Mouse (Mus musculus) hindbrain, embryonic 10.5 days (tissue): Measurements from ENCODE around the gene Acvr2b. TPM values are rescaled to one million over a fixed set of nuclear protein-coding genes. Genes with fewer than 3 reads are reported as not detected.

Source experiments
- DNase-seq: peaks from one replicate; pipeline ENCODE4 v3.0.0-alpha.2; 2017; ENCODE audit warnings: low spot score
- H3K27ac ChIP-seq: fragments of 300-500 bp; sonication (generic); 2 replicates; pipeline ENCODE4 v1.5.1; 2016; ENCODE audit warnings: mild to moderate bottlenecking, moderate library complexity
- H3K27me3 ChIP-seq: fragments of 300-500 bp; sonication (generic); 2 replicates; pipeline ENCODE4 v1.6.1; 2016; ENCODE audit warnings: mild to moderate bottlenecking; ENCODE audit not compliant: poor library complexity, insufficient read depth, severe bottlenecking
- H3K36me3 ChIP-seq: fragments of 300-500 bp; sonication (generic); 2 replicates; pipeline ENCODE4 v1.6.1; 2016; ENCODE audit warnings: mild to moderate bottlenecking, moderate library complexity
- H3K4me1 ChIP-seq: fragments of 300-500 bp; sonication (generic); replicated peaks from 2 replicates; pipeline ENCODE4 v1.6.1; 2016; ENCODE audit warnings: mild to moderate bottlenecking
- H3K4me3 ChIP-seq: fragments of 300-500 bp; sonication (generic); 2 replicates; pipeline ENCODE4 v1.5.1; 2016; ENCODE audit warnings: mild to moderate bottlenecking, moderate library complexity
- H3K9me3 ChIP-seq: fragments of 300-500 bp; sonication (generic); 2 replicates; pipeline ENCODE4 v1.6.1; 2016; ENCODE audit warnings: mild to moderate bottlenecking, moderate library complexity
- WGBS: fragments of 180-500 bp; shearing (Covaris S2); methylation state at CpG from one replicate; pipeline ENCODE4 v1.1.7; 2016; 5-methylcytosine and 5-hydroxymethylcytosine counted together
- polyA plus RNA-seq: library from polyadenylated mRNA; unstranded; fragments of >200 nt; fragmentation: Nextera tagmentation; extraction: Ambion mirVana; gene quantifications from 2 replicates; pipeline ENCODE4 v1.2.1, GENCODE M21; 2016

The Acvr2b gene
- polyA plus RNA-seq, 1 experiment from 2014 or later = 80.3 TPM

GRCm38 (mm10) chr9:119465056-119465455 lies 63.1 kb downstream of the Acvr2b start:
- 85% methylated on average over 6 of the region's 6 CpGs for WGBS
- H3K36me3 ChIP-seq = peaks cover 98% of the 10 kb centered on the region

GRCm38 (mm10) chr9:119465595-119465994 lies 63.7 kb downstream of the Acvr2b start:
- Histone ChIP-seq H3K27ac (no peak overlapping the region), H3K4me1 (peaks cover 14% of the 10 kb centered on the region; the same call in 1 of the 2 replicates), H3K9me3 (no peaks in the 10 kb centered on the region), H3K4me3 (no peak overlapping the region), H3K36me3 (peaks cover 97% of the 10 kb centered on the region), H3K27me3 (no peaks in the 10 kb centered on the region)
- WGBS = 60% methylated on average over 7 of the region's 7 CpGs
- peak; percentile 39 for DNase-seq

More at GRCm38 (mm10) chr9:119465056-119465455, 63.1 kb downstream of the Acvr2b start:
- H3K27ac ChIP-seq = no peak overlapping the region
- H3K9me3 ChIP-seq = no peaks in the 10 kb centered on the region
- no peak overlapping the region for H3K4me3 ChIP-seq
- DNase-seq = no peak
- peaks cover 14% of the 10 kb centered on the region; the same call in 1 of the 2 replicates for H3K4me1 ChIP-seq
- H3K27me3 ChIP-seq = no peaks in the 10 kb centered on the region

- Histone ChIP-seq H3K27ac (no peak overlapping the region), H3K9me3 (no peaks in the 10 kb centered on the region), H3K27me3 (no peaks in the 10 kb centered on the region), H3K4me1 (peaks cover 33% of the 10 kb centered on the region), H3K36me3 (peaks cover 59% of the 10 kb centered on the region), H3K4me3 (no peak overlapping the region)
- no peak for DNase-seq
- WGBS = 90% methylated on average over 8 of the region's 8 CpGs
Observed at GRCm38 (mm10) chr9:119469691-119470353, 67.9 kb downstream of the Acvr2b start.

GRCm38 (mm10) chr9:119472412-119472918 lies 70.5 kb downstream of the Acvr2b start:
- H3K27ac ChIP-seq = no peak overlapping the region
- peaks cover 39% of the 10 kb centered on the region for H3K4me1 ChIP-seq
- H3K9me3 ChIP-seq = no peaks in the 10 kb centered on the region
- DNase-seq = no peak
- no peak overlapping the region for H3K4me3 ChIP-seq
- peaks cover 2% of the 10 kb centered on the region; the same call in 1 of the 2 replicates for H3K27me3 ChIP-seq
- peaks cover 33% of the 10 kb centered on the region for H3K36me3 ChIP-seq
- 76% methylated on average over 11 of the region's 11 CpGs for WGBS

- Histone ChIP-seq H3K4me3 (no peak overlapping the region), H3K36me3 (peaks cover 27% of the 10 kb centered on the region), H3K4me1 (peaks cover 43% of the 10 kb centered on the region), H3K27me3 (peaks cover 2% of the 10 kb centered on the region; the same call in 1 of the 2 replicates), H3K27ac (no peak overlapping the region), H3K9me3 (no peaks in the 10 kb centered on the region)
- DNase-seq = no peak
- 94% methylated on average over 1 of the region's 1 CpGs for WGBS
Observed at GRCm38 (mm10) chr9:119473011-119473410, 71.1 kb downstream of the Acvr2b start.

GRCm38 (mm10) chr9:119473608-119474164 lies 71.8 kb downstream of the Acvr2b start:
- 86% methylated on average over 9 of the region's 9 CpGs for WGBS
- no peak for DNase-seq
- Histone ChIP-seq H3K36me3 (peaks cover 20% of the 10 kb centered on the region), H3K27me3 (peaks cover 5% of the 10 kb centered on the region; the same call in 1 of the 2 replicates), H3K4me1 (peaks cover 50% of the 10 kb centered on the region), H3K9me3 (no peaks in the 10 kb centered on the region), H3K4me3 (no peak overlapping the region), H3K27ac (no peak overlapping the region)

- WGBS = 56% methylated on average over 15 of the region's 15 CpGs
- H3K27me3 ChIP-seq = peaks cover 5% of the 10 kb centered on the region; the same call in 1 of the 2 replicates
- H3K36me3 ChIP-seq = peaks cover 8% of the 10 kb centered on the region
- H3K9me3 ChIP-seq = no peaks in the 10 kb centered on the region
- peaks cover 53% of the 10 kb centered on the region for H3K4me1 ChIP-seq
- H3K27ac ChIP-seq = peak overlapping the region; percentile 45; the same call in 1 of the 2 replicates
- no peak overlapping the region for H3K4me3 ChIP-seq
- peak; percentile 24 for DNase-seq
Observed at GRCm38 (mm10) chr9:119474717-119475611, 73.0 kb downstream of the Acvr2b start.

- 68% methylated on average over 6 of the region's 6 CpGs for WGBS
- no peaks in the 10 kb centered on the region for H3K9me3 ChIP-seq
- no peak overlapping the region for H3K4me3 ChIP-seq
- no peaks in the 10 kb centered on the region for H3K36me3 ChIP-seq
- peaks cover 5% of the 10 kb centered on the region; the same call in 1 of the 2 replicates for H3K27me3 ChIP-seq
- H3K4me1 ChIP-seq = peaks cover 49% of the 10 kb centered on the region
- H3K27ac ChIP-seq = no peak overlapping the region
- no peak for DNase-seq
Observed at GRCm38 (mm10) chr9:119477754-119478153, 75.8 kb downstream of the Acvr2b start.

GRCm38 (mm10) chr9:119478345-119478744 lies 76.4 kb downstream of the Acvr2b start:
- DNase-seq = no peak
- Histone ChIP-seq H3K9me3 (no peaks in the 10 kb centered on the region), H3K27ac (no peak overlapping the region), H3K36me3 (no peaks in the 10 kb centered on the region), H3K27me3 (peaks cover 5% of the 10 kb centered on the region; the same call in 1 of the 2 replicates), H3K4me3 (no peak overlapping the region), H3K4me1 (peaks cover 48% of the 10 kb centered on the region)
- WGBS = 86% methylated on average over 11 of the region's 11 CpGs

- Histone ChIP-seq H3K4me1 (peaks cover 50% of the 10 kb centered on the region), H3K36me3 (no peaks in the 10 kb centered on the region), H3K9me3 (no peaks in the 10 kb centered on the region), H3K27ac (0 out of 2 replicates have a peak overlapping the region, but pooled peaks have one; percentile 12), H3K27me3 (peaks cover 5% of the 10 kb centered on the region; the same call in 1 of the 2 replicates), H3K4me3 (no peak overlapping the region)
- DNase-seq = no peak
- WGBS = 74% methylated on average over 8 of the region's 8 CpGs
Observed at GRCm38 (mm10) chr9:119479297-119479696, 77.4 kb downstream of the Acvr2b start.

GRCm38 (mm10) chr9:119481612-119482011 lies 79.7 kb downstream of the Acvr2b start:
- no peak overlapping the region for H3K4me3 ChIP-seq
- peaks cover 39% of the 10 kb centered on the region for H3K4me1 ChIP-seq
- no peak overlapping the region for H3K27ac ChIP-seq
- H3K27me3 ChIP-seq = peaks cover 6% of the 10 kb centered on the region; the same call in 1 of the 2 replicates
- DNase-seq = no peak
- H3K9me3 ChIP-seq = no peaks in the 10 kb centered on the region
- no peaks in the 10 kb centered on the region for H3K36me3 ChIP-seq
- WGBS = 83% methylated on average over 4 of the region's 4 CpGs

GRCm38 (mm10) chr9:119483554-119484353 lies 81.8 kb downstream of the Acvr2b start:
- H3K36me3 ChIP-seq = no peaks in the 10 kb centered on the region
- no peaks in the 10 kb centered on the region for H3K9me3 ChIP-seq
- peaks cover 25% of the 10 kb centered on the region for H3K4me1 ChIP-seq
- DNase-seq = no peak
- H3K4me3 ChIP-seq = no peak overlapping the region
- WGBS = 56% methylated on average over 23 of the region's 23 CpGs
- H3K27me3 ChIP-seq = 0 out of 2 replicates have a peak, but pooled peaks cover 3% of the 10 kb centered on the region
- H3K27ac ChIP-seq = 0 out of 2 replicates have a peak overlapping the region, but pooled peaks have one; percentile 8
